In genomic region chr5:16029481-16029880, GRCm38 (mm10) we compare ENCODE assay signal across 27 mouse cellular contexts.
A peak's percentile ranks its signal among the peaks of the same experiment; 100 is the strongest.
DNase-seq lines count a peak whose midpoint lies in the region; ATAC-seq lines count a peak whose summit lies in the region.
"Had no signal": no experiment of that assay in that cellular context is flagged by ENCODE, and none has a peak within 500 bp of the region (broad histone marks: within the 10 kb centered on the region; RNA-seq: fewer than 3 reads in every experiment).

No protein-coding gene starts in this region.

- no peaks in the 10 kb centered on the region for H3K9me3 ChIP-seq in forebrain, embryonic 12.5 days
- H3K9me3 ChIP-seq in forebrain, embryonic 10.5 days, result no peaks in the 10 kb centered on the region
- H3K9me3 ChIP-seq in midbrain, embryonic 14.5 days (ENCODE audit: control insufficient read depth, low read length), result no peaks in the 10 kb centered on the region
- H3K9me3 ChIP-seq in midbrain, embryonic 16.5 days (replicated peaks; ENCODE audit: control insufficient read depth, low read length, poor library complexity, severe bottlenecking), result 0 out of 2 replicates have a peak, but pooled peaks cover 2% of the 10 kb centered on the region
- H3K9me3 ChIP-seq in hindbrain, embryonic 14.5 days (ENCODE audit: control insufficient read depth, low read length), result no peaks in the 10 kb centered on the region
- H3K9me3 ChIP-seq in kidney, embryonic 14.5 days (ENCODE audit: control insufficient read depth, low read length), result no peaks in the 10 kb centered on the region
- H3K9me3 ChIP-seq: heart, embryonic 13.5 days; limb, embryonic 15.5 days; liver, embryonic 13.5 days; megakaryocyte, embryonic 14.5 days had no signal

- H3K4me3 ChIP-seq in forebrain, embryonic 12.5 days (replicated peaks), result no peak overlapping the region
- no peak overlapping the region for H3K4me3 ChIP-seq in forebrain, embryonic 10.5 days
- no peak overlapping the region for H3K4me3 ChIP-seq in midbrain, embryonic 14.5 days (replicated peaks; ENCODE audit: low read depth, low read length)
- no peak overlapping the region for H3K4me3 ChIP-seq in midbrain, embryonic 16.5 days (ENCODE audit: low read depth, low read length)
- H3K4me3 ChIP-seq in hindbrain, embryonic 14.5 days (replicated peaks; ENCODE audit: low read length), result no peak overlapping the region
- no peak overlapping the region for H3K4me3 ChIP-seq in kidney, embryonic 14.5 days (ENCODE audit: low read length)
- H3K4me3 ChIP-seq: heart, embryonic 13.5 days; limb, embryonic 15.5 days; liver, embryonic 13.5 days; megakaryocyte, embryonic 14.5 days had no signal

- no peaks in the 10 kb centered on the region for H3K36me3 ChIP-seq in forebrain, embryonic 12.5 days (replicated peaks)
- H3K36me3 ChIP-seq in forebrain, embryonic 10.5 days (replicated peaks), result no peaks in the 10 kb centered on the region
- H3K36me3 ChIP-seq in midbrain, embryonic 14.5 days (ENCODE audit: control insufficient read depth, insufficient read depth, low read length), result no peaks in the 10 kb centered on the region
- H3K36me3 ChIP-seq in midbrain, embryonic 16.5 days (ENCODE audit: control insufficient read depth, insufficient read depth, low read length), result no peaks in the 10 kb centered on the region
- no peaks in the 10 kb centered on the region for H3K36me3 ChIP-seq in hindbrain, embryonic 14.5 days (replicated peaks; ENCODE audit: control insufficient read depth, insufficient read depth)
- no peaks in the 10 kb centered on the region for H3K36me3 ChIP-seq in kidney, embryonic 14.5 days (ENCODE audit: control insufficient read depth, insufficient read depth, low read length)
- H3K36me3 ChIP-seq: heart, embryonic 13.5 days; limb, embryonic 15.5 days; liver, embryonic 13.5 days had no signal

- no peak overlapping the region for H3K9ac ChIP-seq in forebrain, embryonic 12.5 days
- H3K9ac ChIP-seq in midbrain, embryonic 14.5 days (replicated peaks; ENCODE audit: low read length), result no peak overlapping the region
- H3K9ac ChIP-seq in midbrain, embryonic 16.5 days (ENCODE audit: low read depth, low read length), result no peak overlapping the region
- H3K9ac ChIP-seq in hindbrain, embryonic 14.5 days, result no peak overlapping the region
- no peak overlapping the region for H3K9ac ChIP-seq in kidney, embryonic 14.5 days (ENCODE audit: low read depth, low read length)
- H3K9ac ChIP-seq: forebrain, postnatal 0 days; heart, embryonic 13.5 days; limb, embryonic 15.5 days; liver, embryonic 13.5 days had no signal

- DNase-seq in forebrain, embryonic 10.5 days (ENCODE audit: extremely low spot score, low spot score), result no peak
- peak; percentile 69 for DNase-seq in midbrain, embryonic 14.5 days
- no peak for DNase-seq in hindbrain, embryonic 14.5 days (ENCODE audit: low spot score)
- no peak for DNase-seq in gastrocnemius, adult 18-20 months (ENCODE audit: low spot score)
- DNase-seq: adrenal gland, postnatal 14 days; cerebellum, adult 11-12 months; cerebellum, adult 9-11 months; forebrain, postnatal 0 days; gastrocnemius, postnatal 10 days; heart, postnatal 10 days; kidney, adult 18-20 months; kidney, postnatal 36 days; layer of hippocampus, postnatal 36 days; left cerebral cortex, postnatal 4 days; liver, embryonic 13.5 days; lung, adult 18-20 months; lung, postnatal 4 days; thymus, adult 2 months; thymus, postnatal 36 days had no signal

- peaks cover 9% of the 10 kb centered on the region; the same call in 1 of the 2 replicates for H3K4me1 ChIP-seq in forebrain, embryonic 12.5 days
- H3K4me1 ChIP-seq in forebrain, embryonic 10.5 days, result peaks cover 15% of the 10 kb centered on the region
- H3K4me1 ChIP-seq in midbrain, embryonic 14.5 days (ENCODE audit: control insufficient read depth, insufficient read depth, low read length), result peaks cover 7% of the 10 kb centered on the region; the same call in 1 of the 2 replicates
- peaks cover 6% of the 10 kb centered on the region; the same call in 1 of the 2 replicates for H3K4me1 ChIP-seq in midbrain, embryonic 16.5 days (ENCODE audit: control insufficient read depth, insufficient read depth, low read length)
- 0 out of 2 replicates have a peak, but pooled peaks cover 11% of the 10 kb centered on the region for H3K4me1 ChIP-seq in hindbrain, embryonic 14.5 days (replicated peaks; ENCODE audit: control insufficient read depth, insufficient read depth, low read length)
- H3K4me1 ChIP-seq in kidney, embryonic 14.5 days (ENCODE audit: control insufficient read depth, insufficient read depth, low read length), result no peaks in the 10 kb centered on the region; the same call in 1 of the 2 replicates
- H3K4me1 ChIP-seq: heart, embryonic 13.5 days; limb, embryonic 15.5 days; liver, embryonic 13.5 days; megakaryocyte, embryonic 14.5 days had no signal

- 0 out of 2 replicates have a peak, but pooled peaks have one; percentile 24 for ATAC-seq in forebrain, embryonic 12.5 days (ENCODE audit: low FRiP score)
- ATAC-seq in midbrain, embryonic 14.5 days (ENCODE audit: low FRiP score, low TSS enrichment), result no peak
- no peak for ATAC-seq in midbrain, embryonic 16.5 days
- 0 out of 2 replicates have a peak, but pooled peaks have one; percentile 38 for ATAC-seq in hindbrain, embryonic 14.5 days (ENCODE audit: low FRiP score)
- no peak for ATAC-seq in kidney, embryonic 14.5 days (ENCODE audit: low FRiP score, low TSS enrichment)
- ATAC-seq: CD4-positive, CD25-positive, alpha-beta regulatory T cell, adult 4 months; forebrain, postnatal 0 days; lung, postnatal 0 days had no signal

- H3K27me3 ChIP-seq in forebrain, embryonic 12.5 days, result no peaks in the 10 kb centered on the region
- no peaks in the 10 kb centered on the region for H3K27me3 ChIP-seq in forebrain, embryonic 10.5 days (ENCODE audit: poor library complexity, severe bottlenecking)
- H3K27me3 ChIP-seq in midbrain, embryonic 14.5 days (ENCODE audit: control insufficient read depth, insufficient read depth, low read length), result no peaks in the 10 kb centered on the region
- no peaks in the 10 kb centered on the region for H3K27me3 ChIP-seq in midbrain, embryonic 16.5 days (ENCODE audit: control insufficient read depth, insufficient read depth, low read depth, low read length)
- no peaks in the 10 kb centered on the region for H3K27me3 ChIP-seq in hindbrain, embryonic 14.5 days (ENCODE audit: control insufficient read depth, insufficient read depth, low read length)
- no peaks in the 10 kb centered on the region for H3K27me3 ChIP-seq in kidney, embryonic 14.5 days (ENCODE audit: control insufficient read depth, insufficient read depth, low read length)
- H3K27me3 ChIP-seq: heart, embryonic 13.5 days; limb, embryonic 15.5 days; liver, embryonic 13.5 days; megakaryocyte, embryonic 14.5 days had no signal

- WGBS in forebrain, embryonic 12.5 days, result 24% methylated on average over 5 of the region's 5 CpGs
- 45% methylated on average over 5 of the region's 5 CpGs for WGBS in forebrain, embryonic 10.5 days
- WGBS in midbrain, embryonic 14.5 days, result 24% methylated on average over 5 of the region's 5 CpGs
- 24% methylated on average over 5 of the region's 5 CpGs for WGBS in midbrain, embryonic 16.5 days
- 33% methylated on average over 5 of the region's 5 CpGs for WGBS in hindbrain, embryonic 14.5 days
- 87% methylated on average over 5 of the region's 5 CpGs for WGBS in kidney, embryonic 14.5 days

- H3K4me2 ChIP-seq in forebrain, embryonic 12.5 days, result no peak overlapping the region
- H3K4me2 ChIP-seq in midbrain, embryonic 14.5 days (ENCODE audit: low read length), result no peak overlapping the region
- H3K4me2 ChIP-seq in midbrain, embryonic 16.5 days (ENCODE audit: low read length), result no peak overlapping the region
- no peak overlapping the region for H3K4me2 ChIP-seq in hindbrain, embryonic 14.5 days (replicated peaks)
- no peak overlapping the region for H3K4me2 ChIP-seq in kidney, embryonic 14.5 days (replicated peaks; ENCODE audit: low read depth, low read length)
- H3K4me2 ChIP-seq: heart, embryonic 13.5 days; limb, embryonic 15.5 days; liver, embryonic 13.5 days had no signal

- no peak overlapping the region for H3K27ac ChIP-seq in forebrain, embryonic 12.5 days
- H3K27ac ChIP-seq in forebrain, embryonic 10.5 days, result no peak overlapping the region
- H3K27ac ChIP-seq in midbrain, embryonic 14.5 days (replicated peaks; ENCODE audit: low read depth, low read length), result peak overlapping the region; percentile 63
- H3K27ac ChIP-seq in midbrain, embryonic 16.5 days (ENCODE audit: low read length), result no peak overlapping the region
- H3K27ac ChIP-seq in hindbrain, embryonic 14.5 days, result no peak overlapping the region
- no peak overlapping the region for H3K27ac ChIP-seq in kidney, embryonic 14.5 days (ENCODE audit: low read depth, low read length)
- H3K27ac ChIP-seq: heart, embryonic 13.5 days; limb, embryonic 15.5 days; liver, embryonic 13.5 days had no signal

Comparison
In these comparisons a context has a peak if more than half of its experiments do, and no peak if none do; other contexts are left out.
1. ATAC-seq: peak in forebrain, embryonic 12.5 days (single experiment) and hindbrain, embryonic 14.5 days (single experiment); none in midbrain, embryonic 14.5 days (single experiment), midbrain, embryonic 16.5 days (single experiment) and kidney, embryonic 14.5 days (single experiment).